Mouse (Mus musculus) gastrocnemius, postnatal 14 days (tissue): Measurements from ENCODE around the gene A26c2. TPM values are rescaled to one million over a fixed set of nuclear protein-coding genes. Genes with fewer than 3 reads are reported as not detected.

Experiments
- DNase-seq: peaks from one replicate; pipeline ENCODE4 v3.0.0; 2021; ENCODE audit warnings: mixed read lengths
- intact Hi-C: fragments of 180-260 bp; cut with DNase I; formaldehyde crosslinking; loops from one replicate; pipeline ENCODE4 v1.15.1; 2025; ENCODE audit warnings: low total_unique reads
- long read RNA-seq, 2 experiments: library from polyadenylated mRNA; stranded (forward); transcript quantifications; one replicate each; pipeline ENCODE4 v2.0.0; 2021
- total RNA-seq, 2 experiments: library from RNA; stranded (reverse); gene quantifications; 2 replicates each; pipeline ENCODE4 v1.2.3; 2021

A26c2 gene
- total RNA-seq, result not detected
- long read RNA-seq, experiment 1, result 0 reads
- long read RNA-seq, experiment 2, result 0 reads

DNA sequence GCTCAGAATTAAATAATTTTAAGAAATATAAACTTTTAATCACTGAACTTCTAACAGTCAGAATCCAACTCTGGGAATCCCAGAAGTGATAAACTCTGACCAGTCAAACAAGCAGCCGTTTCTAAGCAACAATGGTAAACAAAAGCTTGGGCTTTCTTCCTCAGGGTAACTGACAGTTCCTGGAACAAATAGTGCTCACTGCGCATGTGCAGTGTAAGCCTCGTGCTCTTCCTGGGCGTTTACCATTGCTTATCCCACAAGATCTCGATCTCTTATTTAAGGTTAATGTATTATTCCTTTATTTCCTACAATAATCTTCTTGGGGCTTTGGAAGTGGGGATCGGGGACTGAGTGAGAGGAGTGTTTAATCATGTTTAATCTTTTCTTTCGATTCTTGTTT is at the start of gene A26c2:
TSS of gene A26c2 (minus strand) at position 101 of the 400 bp plus-strand sequence.
- intact Hi-C loops, result no loop called here
- DNase-seq, result no peak

DNA sequence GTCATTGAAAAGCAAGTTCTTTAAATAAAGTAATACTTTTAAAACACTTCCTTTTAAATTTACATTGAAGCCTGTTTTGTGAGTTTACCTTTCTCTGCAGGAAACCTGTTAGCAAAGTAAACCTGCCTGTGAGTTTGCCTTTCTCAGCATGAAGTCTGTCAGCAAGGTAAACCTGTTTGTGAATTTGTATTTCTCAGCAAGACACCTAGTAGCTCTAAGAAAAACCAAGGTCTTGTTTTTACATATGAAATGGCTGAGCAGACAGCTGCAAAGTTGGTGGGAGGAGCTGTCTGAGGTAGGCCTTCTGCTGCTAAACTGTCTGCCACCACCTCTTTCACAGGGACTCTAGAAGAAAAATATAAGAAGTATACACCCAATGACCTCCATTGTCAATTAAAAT is 28.0 kb upstream of the A26c2 start:
- intact Hi-C loops, result no loop called here
- DNase-seq, result no peak
